Mouse (Mus musculus) forebrain, embryonic 11.5 days (tissue): ENCODE data around the gene Phf21b. TPM values are rescaled to one million over a fixed set of nuclear protein-coding genes. Genes with fewer than 3 reads are reported as not detected.

Experiments
- ATAC-seq: fragments of 200-750 bp; cut with Nextera tagmentation; replicated peaks from 2 replicates; pipeline ENCODE4 v1.8.0; 2017; ENCODE audit warnings: moderate TSS enrichment; ENCODE audit not compliant: low FRiP score
- DNase-seq: peaks from one replicate; pipeline ENCODE4 v3.0.0-alpha.2; 2017; ENCODE audit warnings: low spot score
- H3K27ac ChIP-seq: fragments of 300-500 bp; sonication (generic); 2 replicates; pipeline ENCODE4 v1.5.1; 2014; ENCODE audit warnings: low read depth, low read length
- H3K27me3 ChIP-seq: fragments of 300-500 bp; sonication (generic); 2 replicates; pipeline ENCODE4 v1.6.1; 2014; ENCODE audit warnings: mild to moderate bottlenecking, low read length, mixed read lengths; ENCODE audit not compliant: control insufficient read depth, insufficient read depth
- H3K36me3 ChIP-seq: fragments of 300-500 bp; sonication (generic); 2 replicates; pipeline ENCODE4 v1.6.1; 2014; ENCODE audit warnings: mild to moderate bottlenecking, low read length, moderate library complexity, mixed read lengths; ENCODE audit not compliant: control insufficient read depth, insufficient read depth
- H3K4me1 ChIP-seq: fragments of 300-500 bp; sonication (generic); replicated peaks from 2 replicates; pipeline ENCODE4 v1.6.1; 2014; ENCODE audit warnings: low read length, mixed read lengths; ENCODE audit not compliant: control insufficient read depth, insufficient read depth
- H3K4me2 ChIP-seq: fragments of 300-500 bp; sonication (generic); 2 replicates; pipeline ENCODE4 v1.6.1; 2014; ENCODE audit warnings: low read depth, mild to moderate bottlenecking, low read length, moderate library complexity, mixed read lengths; ENCODE audit not compliant: severe bottlenecking
- H3K4me3 ChIP-seq: fragments of 300-500 bp; sonication (generic); 2 replicates; pipeline ENCODE4 v1.5.1; 2014; ENCODE audit warnings: low read depth, low read length
- H3K9ac ChIP-seq: fragments of 300-500 bp; sonication (generic); 2 replicates; pipeline ENCODE4 v1.6.1; 2014; ENCODE audit warnings: low read length
- H3K9me3 ChIP-seq: fragments of 300-500 bp; sonication (generic); 2 replicates; pipeline ENCODE4 v1.6.1; 2016; ENCODE audit warnings: low read length, mixed read lengths; ENCODE audit not compliant: control insufficient read depth
- WGBS: fragments of 180-500 bp; shearing (Covaris S2); extraction: QIAGEN DNeasy Blood & Tissue Kit; methylation state at CpG from one replicate; pipeline ENCODE4 v1.1.7; 2014; 5-methylcytosine and 5-hydroxymethylcytosine counted together
- polyA plus RNA-seq: library from polyadenylated mRNA; unstranded; fragments of >200 nt; fragmentation: Nextera tagmentation; extraction: Ambion mirVana; gene quantifications from 2 replicates; pipeline ENCODE4 v1.2.1, GENCODE M21; 2014

Phf21b gene
- polyA plus RNA-seq, 1 experiment from 2014 or later = 26.6 TPM

DNA sequence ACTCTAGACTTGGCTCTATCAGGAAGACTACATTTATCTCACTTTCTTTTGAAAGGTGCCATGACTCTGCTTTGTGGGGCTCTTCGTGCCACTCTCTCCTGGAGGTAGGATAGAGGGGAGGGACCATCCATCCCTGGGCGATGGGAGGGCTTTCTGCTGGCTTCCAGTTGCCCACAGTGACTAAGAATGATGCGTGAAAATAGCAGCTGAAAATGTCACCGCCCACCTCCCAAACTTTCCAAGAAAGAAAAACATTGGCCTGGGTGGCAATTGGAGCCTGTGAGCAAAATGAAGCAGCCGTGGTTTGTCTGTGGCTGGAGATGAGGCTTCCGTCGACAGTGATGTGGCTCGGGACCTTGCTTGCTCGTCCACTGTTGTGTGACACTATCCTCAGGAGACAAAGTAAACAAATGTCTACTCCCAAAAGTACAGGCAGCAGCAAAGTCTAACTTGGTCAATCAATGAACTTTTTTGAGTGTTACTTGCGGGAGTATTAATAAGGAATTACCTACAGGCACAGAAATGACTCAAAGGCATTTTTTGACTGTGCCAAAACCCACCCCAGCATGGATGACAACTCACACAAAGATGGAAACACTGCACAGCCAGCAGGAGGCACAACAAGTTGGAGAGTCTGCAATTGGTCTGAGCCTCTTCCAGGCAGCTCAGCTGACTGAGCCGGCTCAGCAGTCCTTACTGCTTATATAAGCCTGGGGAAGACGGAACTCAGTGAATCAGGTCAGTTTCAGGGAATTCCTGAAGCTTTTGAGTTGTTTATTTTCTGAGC is 21.4 kb upstream of the Phf21b start:
- DNase-seq (no peak), ATAC-seq (no peak)
- Histone ChIP-seq H3K9ac (no peak overlapping the region), H3K4me3 (no peak overlapping the region), H3K27ac (no peak overlapping the region), H3K9me3 (no peaks in the 10 kb centered on the region), H3K4me2 (no peak overlapping the region), H3K27me3 (no peaks in the 10 kb centered on the region), H3K4me1 (no peaks in the 10 kb centered on the region), H3K36me3 (no peaks in the 10 kb centered on the region)
- WGBS = 87% methylated on average over 12 of the region's 12 CpGs

DNA sequence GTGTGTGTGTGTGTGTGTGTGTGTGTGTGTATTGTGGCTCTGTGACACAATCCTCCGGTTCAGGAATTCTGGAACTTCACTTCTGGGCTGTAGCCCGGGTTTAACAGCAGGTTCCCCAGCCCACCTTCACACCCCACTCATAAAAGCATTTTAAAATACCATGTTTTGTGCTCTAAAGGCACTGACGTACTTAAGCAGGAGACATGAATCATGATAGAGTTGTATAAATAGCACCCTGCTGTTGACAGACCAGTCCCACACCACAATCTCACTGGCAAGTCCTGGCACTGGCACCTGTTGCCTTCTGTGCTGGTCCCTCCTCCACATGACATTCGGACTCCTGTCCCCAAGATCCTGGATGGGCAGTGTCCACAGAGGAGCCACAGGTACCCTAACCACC is 18.0 kb upstream of the Phf21b start:
- no peak for ATAC-seq
- Histone ChIP-seq H3K9ac (no peak overlapping the region), H3K4me1 (no peaks in the 10 kb centered on the region), H3K27me3 (no peaks in the 10 kb centered on the region), H3K36me3 (no peaks in the 10 kb centered on the region), H3K27ac (no peak overlapping the region), H3K4me2 (no peak overlapping the region), H3K9me3 (no peaks in the 10 kb centered on the region), H3K4me3 (no peak overlapping the region)
- DNase-seq = no peak
- 90% methylated on average over 4 of the region's 4 CpGs for WGBS

GRCm38 (mm10) chr15:84873079-84873478 is 17.2 kb upstream of the Phf21b start:
- no peak for DNase-seq

GRCm38 (mm10) chr15:84871802-84872201 is 16.0 kb upstream of the Phf21b start:
- ATAC-seq = no peak
- WGBS = 87% methylated on average over 3 of the region's 3 CpGs
- H3K36me3 ChIP-seq = no peaks in the 10 kb centered on the region

More at GRCm38 (mm10) chr15:84873079-84873478, 17.2 kb upstream of the Phf21b start:
- no peaks in the 10 kb centered on the region for H3K9me3 ChIP-seq
- H3K4me2 ChIP-seq = no peak overlapping the region
- WGBS = 91% methylated on average over 11 of the region's 11 CpGs
- H3K4me3 ChIP-seq = no peak overlapping the region
- H3K9ac ChIP-seq = no peak overlapping the region
- no peak for ATAC-seq
- no peaks in the 10 kb centered on the region for H3K36me3 ChIP-seq
- no peak overlapping the region for H3K27ac ChIP-seq
- H3K27me3 ChIP-seq = no peaks in the 10 kb centered on the region
- no peaks in the 10 kb centered on the region for H3K4me1 ChIP-seq

DNA sequence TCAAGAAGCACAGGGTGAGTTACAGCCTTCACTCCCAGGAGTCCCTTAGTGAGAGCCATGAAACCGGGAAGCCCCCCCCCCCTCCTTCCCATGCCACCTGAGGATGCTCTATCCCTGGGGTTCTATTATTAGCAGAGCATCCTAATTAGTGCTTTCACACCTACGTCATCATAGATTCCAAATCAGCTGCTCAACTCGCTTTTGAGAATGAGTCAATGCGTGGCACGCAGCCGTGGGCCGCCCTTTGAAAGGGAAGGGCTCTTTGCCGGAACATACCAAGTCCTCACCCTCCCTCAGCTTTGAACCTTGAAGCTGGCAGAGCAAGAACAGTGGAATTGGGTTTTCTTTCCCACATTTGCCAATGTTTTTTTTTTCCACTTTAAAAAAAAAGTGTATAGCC is 6.1 kb upstream of the Phf21b start:
- H3K4me3 ChIP-seq = no peak overlapping the region
- no peak overlapping the region for H3K9ac ChIP-seq
- no peaks in the 10 kb centered on the region; the same call in 1 of the 2 replicates for H3K4me1 ChIP-seq
- WGBS = 86% methylated on average over 8 of the region's 8 CpGs
- no peaks in the 10 kb centered on the region for H3K36me3 ChIP-seq
- DNase-seq = no peak
- ATAC-seq = no peak
- no peak overlapping the region for H3K27ac ChIP-seq
- no peak overlapping the region for H3K4me2 ChIP-seq
- H3K9me3 ChIP-seq = no peaks in the 10 kb centered on the region
- H3K27me3 ChIP-seq = no peaks in the 10 kb centered on the region

More at GRCm38 (mm10) chr15:84871802-84872201, 16.0 kb upstream of the Phf21b start:
- Histone ChIP-seq H3K9me3 (no peaks in the 10 kb centered on the region), H3K27me3 (no peaks in the 10 kb centered on the region), H3K27ac (no peak overlapping the region), H3K4me1 (no peaks in the 10 kb centered on the region), H3K4me3 (no peak overlapping the region), H3K9ac (no peak overlapping the region), H3K4me2 (no peak overlapping the region)
- no peak for DNase-seq

DNA sequence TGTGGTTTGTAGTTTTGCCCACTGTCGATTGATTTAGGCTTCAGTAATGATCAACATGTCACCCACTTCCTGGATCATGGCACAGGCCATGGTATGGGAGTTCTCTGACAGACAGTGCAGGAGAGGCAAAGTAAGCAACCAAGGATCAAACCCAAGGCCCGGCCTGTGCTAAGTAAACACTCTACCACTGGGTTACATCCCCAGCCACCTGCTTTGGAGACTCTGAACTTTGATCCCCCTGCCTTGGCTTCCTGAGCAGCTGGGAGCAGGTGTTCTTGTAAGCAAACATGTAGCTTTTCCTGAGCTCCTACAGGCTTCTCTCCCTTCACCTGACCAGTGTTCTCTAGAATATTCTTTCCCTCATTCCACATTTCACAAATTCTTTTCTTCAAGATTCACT is 1.8 kb upstream of the Phf21b start:
- no peak overlapping the region for H3K27ac ChIP-seq
- 97% methylated on average over 2 of the region's 2 CpGs for WGBS
- no peaks in the 10 kb centered on the region for H3K27me3 ChIP-seq
- H3K36me3 ChIP-seq = no peaks in the 10 kb centered on the region
- no peak overlapping the region for H3K4me3 ChIP-seq
- H3K9ac ChIP-seq = no peak overlapping the region
- no peak for DNase-seq
- no peaks in the 10 kb centered on the region for H3K9me3 ChIP-seq
- H3K4me1 ChIP-seq = no peaks in the 10 kb centered on the region; the same call in 1 of the 2 replicates
- ATAC-seq = no peak
- H3K4me2 ChIP-seq = no peak overlapping the region

DNA sequence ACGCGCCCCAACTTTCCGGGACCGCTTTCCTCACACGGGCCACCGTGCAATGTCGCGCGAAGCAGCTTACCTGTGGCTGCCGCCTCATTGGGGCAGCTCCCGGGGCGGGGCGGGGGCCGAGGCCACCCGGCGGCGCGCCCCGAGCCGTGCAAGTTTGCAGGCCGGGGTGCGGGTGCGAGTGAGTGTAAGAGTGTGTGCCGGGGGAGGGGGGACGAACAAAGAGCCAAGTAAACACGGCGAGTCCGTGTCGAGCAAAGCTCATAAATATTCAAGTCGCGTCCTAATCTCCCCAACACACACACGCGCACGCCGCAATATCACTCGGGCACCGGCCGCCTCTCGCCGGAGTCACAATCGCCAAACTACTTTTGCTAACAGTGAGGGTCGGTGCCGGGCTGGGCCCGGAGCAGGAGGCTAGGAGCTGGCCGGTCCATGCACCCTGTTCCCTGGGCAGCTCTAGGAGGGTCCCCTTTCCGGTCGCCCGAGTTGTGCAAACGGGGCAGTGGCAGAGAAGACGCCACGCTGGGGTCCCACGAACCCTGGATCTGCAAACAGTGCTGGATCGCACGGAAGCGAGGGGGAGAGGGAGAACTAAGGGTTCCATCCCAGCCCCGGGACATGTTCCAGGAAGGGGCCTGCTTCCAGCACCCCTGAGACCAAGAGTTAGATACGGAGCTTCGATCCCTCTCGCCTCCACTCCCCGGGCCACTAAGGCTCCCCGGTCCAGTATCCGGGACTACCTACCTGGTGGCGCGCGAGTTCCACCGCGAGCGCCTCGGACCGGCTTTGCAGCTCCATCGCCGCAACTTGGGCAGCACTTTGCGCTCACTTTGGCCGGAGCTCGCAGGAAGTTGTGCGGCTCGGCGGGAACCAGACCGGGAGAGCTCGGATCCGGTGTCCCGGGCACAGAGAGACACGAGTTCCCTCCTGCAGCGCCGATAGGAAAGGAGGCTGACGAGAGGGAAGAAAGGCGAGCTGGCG is 638 bp downstream of the Phf21b start:
- H3K9me3 ChIP-seq = no peaks in the 10 kb centered on the region
- DNase-seq (peak; percentile 86), ATAC-seq (peak; percentile 32)
- H3K4me1 ChIP-seq = peaks cover 17% of the 10 kb centered on the region
- no peaks in the 10 kb centered on the region for H3K36me3 ChIP-seq
- H3K4me2 ChIP-seq = peak overlapping the region; percentile 78
- H3K27me3 ChIP-seq = no peaks in the 10 kb centered on the region
- under 1% methylated on average over 88 of the region's 88 CpGs for whole genome bisulfite sequencing
- peak overlapping the region; percentile 97 for H3K27ac ChIP-seq
- peak overlapping the region; percentile 80 for H3K9ac ChIP-seq
- peak overlapping the region; percentile 63 for H3K4me3 ChIP-seq

DNA sequence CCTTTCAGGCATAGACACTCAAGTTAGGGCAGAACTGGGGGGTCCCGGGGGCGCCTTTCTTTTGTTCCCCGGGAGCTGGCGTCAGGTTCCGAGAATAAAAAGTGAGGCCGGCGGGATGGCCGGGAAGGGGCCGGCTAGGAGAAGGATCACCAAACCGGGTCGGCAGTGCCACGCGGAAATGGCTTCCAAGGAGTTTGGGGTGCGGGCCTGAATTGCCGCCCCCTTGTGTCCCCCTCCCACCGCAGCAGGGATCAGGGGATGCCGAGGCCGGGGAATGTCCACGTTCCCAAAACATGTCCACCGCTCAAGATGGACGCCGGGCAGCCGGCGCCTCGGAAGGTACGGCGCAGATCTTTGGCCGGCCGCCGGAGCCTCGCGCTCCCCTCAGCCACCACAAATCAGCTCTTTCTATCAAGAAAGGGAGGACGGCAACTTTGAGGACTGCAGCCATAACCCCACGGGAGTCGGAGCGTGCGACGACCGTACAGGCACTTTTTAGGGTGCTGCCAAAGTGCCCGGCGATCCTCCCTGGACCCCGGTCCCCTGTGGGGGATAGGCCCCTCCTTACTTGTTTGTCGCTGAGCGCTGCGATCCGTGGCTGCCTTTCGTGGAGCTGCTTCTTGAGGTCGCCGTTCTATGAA is 1.6 kb downstream of the Phf21b start:
- no peaks in the 10 kb centered on the region for H3K27me3 ChIP-seq
- no peaks in the 10 kb centered on the region for H3K9me3 ChIP-seq
- H3K4me3 ChIP-seq = peak overlapping the region; percentile 63
- ATAC-seq = no peak
- WGBS = under 1% methylated on average over 48 of the region's 49 CpGs
- H3K4me2 ChIP-seq = peak overlapping the region; percentile 78
- H3K27ac ChIP-seq = peak overlapping the region; percentile 97
- peaks cover 17% of the 10 kb centered on the region for H3K4me1 ChIP-seq
- H3K36me3 ChIP-seq = no peaks in the 10 kb centered on the region
- no peak for DNase-seq
- H3K9ac ChIP-seq = peak overlapping the region; percentile 80
